Mouse (Mus musculus) CH12.LX (cell line): ENCODE results near the gene Pomt2. TPM values are rescaled to one million over a fixed set of nuclear protein-coding genes. Genes with fewer than 3 reads are reported as not detected.

ENCODE experiments used
- DNase-seq: peaks from one replicate; pipeline ENCODE4 v3.0.0-alpha.2; 2013; ENCODE audit errors: extremely low read depth
- H3K27ac ChIP-seq: 2 replicates; pipeline ENCODE4 v1.5.1; 2012; ENCODE audit warnings: low read depth, mild to moderate bottlenecking, control low read depth, moderate library complexity; ENCODE audit not compliant: insufficient read depth
- H3K27me3 ChIP-seq: replicated peaks from 2 replicates; pipeline ENCODE3; 2012; ENCODE audit warnings: inconsistent platforms
- H3K36me3 ChIP-seq, 2 experiments: replicated peaks in 1 of 2; 2 replicates each; pipeline versions ENCODE3 to v1.6.1; 2012; ENCODE audit warnings: inconsistent platforms in 1 of 2, low read length in 1 of 2, mild to moderate bottlenecking in 1 of 2, mixed read lengths in 1 of 2, moderate library complexity in 1 of 2; ENCODE audit not compliant: control insufficient read depth in 1 of 2, insufficient read depth in 1 of 2
- H3K4me1 ChIP-seq, 2 experiments: 2 replicates each; pipeline ENCODE4 v1.6.1; 2012; ENCODE audit warnings: inconsistent platforms in 1 of 2, moderate library complexity in 1 of 2; ENCODE audit not compliant: insufficient read depth in 2 of 2, control insufficient read depth in 1 of 2
- H3K4me2 ChIP-seq: 2 replicates; pipeline ENCODE4 v1.6.1; 2012; ENCODE audit warnings: low read depth, mild to moderate bottlenecking, control low read depth; ENCODE audit not compliant: poor library complexity, insufficient read depth, severe bottlenecking
- H3K4me3 ChIP-seq, 3 experiments: fragments of 150-350 bp in 1 of 3; sonication (generic) in 1 of 3; replicated peaks in 1 of 3; 2 replicates each; pipeline versions ENCODE3 to v1.5.1; 2011 to 2012; ENCODE audit warnings: low read depth in 2 of 3, low read length in 2 of 3, mild to moderate bottlenecking in 2 of 3, moderate library complexity in 2 of 3, control low read depth in 1 of 3, improper control_type of control experiment in 1 of 3, inconsistent platforms in 1 of 3, mixed read lengths in 1 of 3; ENCODE audit not compliant: poor library complexity in 1 of 3
- H3K79me2 ChIP-seq: replicated peaks from 2 replicates; pipeline ENCODE4 v1.6.1; 2012; ENCODE audit warnings: mild to moderate bottlenecking, moderate library complexity; ENCODE audit not compliant: control insufficient read depth, poor library complexity, insufficient read depth, severe bottlenecking; ENCODE audit errors: extremely low read depth
- H3K9ac ChIP-seq: 2 replicates; pipeline ENCODE4 v1.6.1; 2012; ENCODE audit warnings: low read depth, mild to moderate bottlenecking, control low read depth, moderate library complexity; ENCODE audit not compliant: insufficient read depth
- H3K9me3 ChIP-seq: replicated peaks from 2 replicates; pipeline ENCODE3; 2012; ENCODE audit warnings: low read length, inconsistent platforms, mixed read lengths
- BHLHE40 ChIP-seq: IDR thresholded peaks from 2 replicates; pipeline ENCODE4 v1.6.1; 2011; ENCODE audit warnings: mild to moderate bottlenecking, low read depth, low read length, improper control_type of control experiment
- CHD1 ChIP-seq: IDR thresholded peaks from 2 replicates; pipeline ENCODE4 v1.6.1; 2012; ENCODE audit warnings: low read depth, low read length, improper control_type of control experiment, inconsistent platforms
- CHD2 ChIP-seq: IDR thresholded peaks from 2 replicates; pipeline ENCODE4 v1.6.1; 2011; ENCODE audit warnings: low read length, improper control_type of control experiment
- CTCF ChIP-seq, 2 experiments: IDR thresholded peaks in 1 of 2; conservative IDR thresholded peaks in 1 of 2; 2 replicates each; pipeline ENCODE4 v1.5.1; 2011 to 2012; ENCODE audit warnings: low read depth in 2 of 2, low read length in 2 of 2, improper control_type of control experiment in 1 of 2, inconsistent platforms in 1 of 2, mild to moderate bottlenecking in 1 of 2, moderate library complexity in 1 of 2
- E2F4 ChIP-seq: IDR thresholded peaks from 2 replicates; pipeline ENCODE4 v1.6.1; 2011; ENCODE audit warnings: low read depth, low read length, improper control_type of control experiment; ENCODE audit not compliant: insufficient replicate concordance
- ELF1 ChIP-seq: IDR thresholded peaks from 2 replicates; pipeline ENCODE4 v1.6.1; 2014; ENCODE audit warnings: low read depth, mild to moderate bottlenecking, inconsistent platforms, low read length, improper control_type of control experiment
- EP300 ChIP-seq: IDR thresholded peaks from 2 replicates; pipeline ENCODE4 v1.6.1; 2011; ENCODE audit warnings: low read length, improper control_type of control experiment
- ETS1 ChIP-seq: conservative IDR thresholded peaks from 2 replicates; pipeline ENCODE4 v1.6.1; 2012; ENCODE audit warnings: low read depth, mild to moderate bottlenecking, inconsistent platforms, low read length, improper control_type of control experiment, moderate library complexity
- GABPA ChIP-seq: IDR thresholded peaks from 2 replicates; pipeline ENCODE4 v1.6.1; 2012; ENCODE audit warnings: low read depth, low read length, improper control_type of control experiment, inconsistent platforms; ENCODE audit not compliant: insufficient replicate concordance
- HCFC1 ChIP-seq: IDR thresholded peaks from 2 replicates; pipeline ENCODE4 v1.6.1; 2012; ENCODE audit warnings: low read depth, mild to moderate bottlenecking, inconsistent platforms, low read length, improper control_type of control experiment
- IRF4 ChIP-seq: IDR thresholded peaks from 2 replicates; pipeline ENCODE4 v1.6.1; 2014; ENCODE audit warnings: low read depth, mild to moderate bottlenecking, inconsistent platforms, low read length, improper control_type of control experiment
- JUN ChIP-seq: IDR thresholded peaks from 2 replicates; pipeline ENCODE4 v1.6.1; 2011; ENCODE audit warnings: low read depth, mild to moderate bottlenecking, low read length, improper control_type of control experiment, moderate library complexity; ENCODE audit not compliant: insufficient read depth
- JUND ChIP-seq: conservative IDR thresholded peaks from 2 replicates; pipeline ENCODE4 v1.6.1; 2011; ENCODE audit warnings: low read depth, low read length, improper control_type of control experiment
- KAT2A ChIP-seq: IDR thresholded peaks from 2 replicates; pipeline ENCODE4 v1.6.1; 2012; ENCODE audit warnings: low read length, improper control_type of control experiment, inconsistent platforms; ENCODE audit not compliant: insufficient replicate concordance
- MAFK ChIP-seq: IDR thresholded peaks from 2 replicates; pipeline ENCODE4 v1.6.1; 2011; ENCODE audit warnings: low read length, improper control_type of control experiment; ENCODE audit not compliant: insufficient replicate concordance
- MAX ChIP-seq: IDR thresholded peaks from 2 replicates; pipeline ENCODE4 v1.6.1; 2011; ENCODE audit warnings: low read length, improper control_type of control experiment
- MAZ ChIP-seq: IDR thresholded peaks from 2 replicates; pipeline ENCODE4 v1.6.1; 2012; ENCODE audit warnings: low read depth, mild to moderate bottlenecking, inconsistent platforms, low read length, improper control_type of control experiment, moderate library complexity
- MEF2A ChIP-seq: IDR thresholded peaks from 2 replicates; pipeline ENCODE4 v1.6.1; 2014; ENCODE audit warnings: low read depth, mild to moderate bottlenecking, inconsistent platforms, low read length, improper control_type of control experiment, borderline replicate concordance
- MXI1 ChIP-seq: IDR thresholded peaks from 2 replicates; pipeline ENCODE4 v1.6.1; 2011; ENCODE audit warnings: mild to moderate bottlenecking, low read depth, low read length, improper control_type of control experiment
- MYC ChIP-seq: IDR thresholded peaks from 2 replicates; pipeline ENCODE4 v1.6.1; 2011; ENCODE audit warnings: low read depth, mild to moderate bottlenecking, improper control_type of control experiment, low read length
- NELFE ChIP-seq: IDR thresholded peaks from 2 replicates; pipeline ENCODE4 v1.6.1; 2011; ENCODE audit warnings: low read depth, low read length, improper control_type of control experiment
- NRF1 ChIP-seq: IDR thresholded peaks from 2 replicates; pipeline ENCODE4 v1.6.1; 2014; ENCODE audit warnings: low read depth, mild to moderate bottlenecking, inconsistent platforms, low read length, improper control_type of control experiment, moderate library complexity
- PAX5 ChIP-seq: IDR thresholded peaks from 2 replicates; pipeline ENCODE4 v1.6.1; 2012; ENCODE audit warnings: low read length, inconsistent platforms, mixed read lengths
- POLR2A ChIP-seq: IDR thresholded peaks from 2 replicates; pipeline ENCODE4 v1.6.1; 2011; ENCODE audit warnings: low read depth, mild to moderate bottlenecking, improper control_type of control experiment, low read length
- POLR2AphosphoS2 ChIP-seq: IDR thresholded peaks from 2 replicates; pipeline ENCODE4 v1.6.1; 2011; ENCODE audit warnings: low read depth, low read length, improper control_type of control experiment
- RAD21 ChIP-seq: IDR thresholded peaks from 2 replicates; pipeline ENCODE4 v1.6.1; 2011; ENCODE audit warnings: low read depth, mild to moderate bottlenecking, low read length, improper control_type of control experiment, moderate library complexity
- RCOR1 ChIP-seq: conservative IDR thresholded peaks from 2 replicates; pipeline ENCODE4 v1.6.1; 2012; ENCODE audit warnings: low read depth, mild to moderate bottlenecking, inconsistent platforms, low read length, improper control_type of control experiment
- SIN3A ChIP-seq: IDR thresholded peaks from 2 replicates; pipeline ENCODE4 v1.6.1; 2012; ENCODE audit warnings: low read length, improper control_type of control experiment, inconsistent platforms
- SMC3 ChIP-seq: IDR thresholded peaks from 2 replicates; pipeline ENCODE4 v1.6.1; 2011; ENCODE audit warnings: low read depth, low read length, improper control_type of control experiment
- TBP ChIP-seq: conservative IDR thresholded peaks from 2 replicates; pipeline ENCODE4 v1.6.1; 2011; ENCODE audit warnings: low read depth, low read length, improper control_type of control experiment
- TCF12 ChIP-seq: IDR thresholded peaks from 2 replicates; pipeline ENCODE4 v1.6.1; 2014; ENCODE audit warnings: low read depth, mild to moderate bottlenecking, inconsistent platforms, low read length, improper control_type of control experiment
- UBTF ChIP-seq: IDR thresholded peaks from 2 replicates; pipeline ENCODE4 v1.6.1; 2012; ENCODE audit warnings: low read depth, mild to moderate bottlenecking, inconsistent platforms, low read length, improper control_type of control experiment, moderate library complexity
- USF1 ChIP-seq: IDR thresholded peaks from 2 replicates; pipeline ENCODE4 v1.6.1; 2014; ENCODE audit warnings: low read depth, mild to moderate bottlenecking, inconsistent platforms, low read length, improper control_type of control experiment
- USF2 ChIP-seq: conservative IDR thresholded peaks from 2 replicates; pipeline ENCODE4 v1.6.1; 2011; ENCODE audit warnings: low read depth, low read length, improper control_type of control experiment
- ZC3H11A ChIP-seq: IDR thresholded peaks from 2 replicates; pipeline ENCODE4 v1.6.1; 2012; ENCODE audit warnings: low read depth, mild to moderate bottlenecking, inconsistent platforms, low read length, improper control_type of control experiment
- ZKSCAN1 ChIP-seq: IDR thresholded peaks from 2 replicates; pipeline ENCODE4 v1.6.1; 2012; ENCODE audit warnings: low read depth, inconsistent platforms, low read length, improper control_type of control experiment, borderline replicate concordance
- ZMIZ1 ChIP-seq: IDR thresholded peaks from 2 replicates; pipeline ENCODE4 v1.6.1; 2012; ENCODE audit warnings: low read depth, mild to moderate bottlenecking, inconsistent platforms, low read length, improper control_type of control experiment
- ZNF384 ChIP-seq: IDR thresholded peaks from 2 replicates; pipeline ENCODE4 v1.6.1; 2012; ENCODE audit warnings: low read depth, low read length, improper control_type of control experiment, inconsistent platforms
- dilution Hi-C: fragments of 300-500 bp; cut with MboI; formaldehyde crosslinking; loops from 2 replicates; pipeline ENCODE4 v1.14.3; 2020; ENCODE audit warnings: low sequenced_read_pairs; ENCODE audit not compliant: extremely low pct_unique_long_range_greater_than_20kb, extremely low pct_ligation_motif_present
- in situ Hi-C: fragments of 300-500 bp; cut with MboI; formaldehyde crosslinking; loops from 3 replicates; pipeline ENCODE4 v1.14.3; 2019; ENCODE audit warnings: low sequenced_read_pairs, low pct_ligation_motif_present, low pct_unique_long_range_greater_than_20kb, mixed read lengths
- polyA plus RNA-seq: library from polyadenylated mRNA; unstranded; fragments of >175 nt; gene quantifications from 2 replicates; pipeline ENCODE4 v1.2.1, GENCODE M21; 2012; ENCODE audit warnings: low read depth; ENCODE audit not compliant: insufficient read length
- total RNA-seq, 2 experiments: library from RNA; depleted of rRNA; stranded (reverse); fragments of 300-350 nt in 1 of 2; fragments of >200 nt in 1 of 2; gene quantifications; 2 replicates each; pipeline ENCODE4 v1.2.3; 2012 to 2014

Pomt2 gene
- total and polyA plus RNA-seq, 3 experiments = 11.6 to 12.8 (median 11.7) TPM

GRCm38 (mm10) chr12:87196310-87196709 is 48.5 kb upstream of the Pomt2 start:
- TF ChIP-seq BHLHE40 (peak; percentile 88), TCF12 (peak; percentile 97), SIN3A (peak; percentile 88), ETS1 (peak; percentile 94), POLR2AphosphoS2 (no peak), UBTF (0 out of 2 replicates have a peak, but pooled peaks have one; percentile 65), JUN (peak; percentile 65; the same call in 1 of the 2 replicates), MAFK (0 out of 2 replicates have a peak, but pooled peaks have one; percentile 72), ZKSCAN1 (no peak; the same call in 1 of the 2 replicates), E2F4 (no peak), JUND (peak; percentile 63), MXI1 (no peak; the same call in 1 of the 2 replicates), EP300 (peak; percentile 97), NELFE (no peak), USF2 (no peak), MYC (peak; percentile 36; the same call in 1 of the 2 replicates), CHD1 (no peak), USF1 (no peak), ZNF384 (peak; percentile 100), CHD2 (0 out of 2 replicates have a peak, but pooled peaks have one; percentile 13), KAT2A (no peak), HCFC1 (peak; percentile 40; the same call in 1 of the 2 replicates), ZC3H11A (no peak), POLR2A (peak; percentile 48; the same call in 1 of the 2 replicates), MAZ (peak; percentile 62; the same call in 1 of the 2 replicates), TBP (peak; percentile 70; the same call in 1 of the 2 replicates), ELF1 (no peak; the same call in 1 of the 2 replicates), SMC3 (no peak), CTCF (conservative IDR thresholded peaks at IDR 0.05 in 1 of 2, IDR thresholded peaks at IDR 0.05 in 1 of 2; ENCODE audit: low read depth in 2 of 2, low read length in 2 of 2) (no peak), MAX (no peak), RCOR1 (peak; percentile 67; the same call in 1 of the 2 replicates), IRF4 (peak; percentile 90), ZMIZ1 (no peak; the same call in 1 of the 2 replicates), RAD21 (no peak; the same call in 1 of the 2 replicates), GABPA (no peak), MEF2A (peak; percentile 98), NRF1 (no peak), PAX5 (no peak)
- H3K36me3 ChIP-seq = peaks cover 0 to 10% of the 10 kb centered on the region in 2 experiments
- dilution Hi-C loops (no loop called here), in situ Hi-C loops (no loop called here)
- DNase-seq = peak; percentile 82
- H3K4me1 ChIP-seq = peaks cover 11 to 39% of the 10 kb centered on the region in 2 experiments; a peak in 3 of 4 replicates
- H3K27ac ChIP-seq = peak overlapping the region; percentile 98
- peaks cover 59% of the 10 kb centered on the region for H3K79me2 ChIP-seq
- peak overlapping the region; percentile 98 for H3K4me2 ChIP-seq
- no peaks in the 10 kb centered on the region for H3K9me3 ChIP-seq
- no peaks in the 10 kb centered on the region for H3K27me3 ChIP-seq
- H3K4me3 ChIP-seq = peak overlapping the region; percentile 46 to 99 (median 96)
- H3K9ac ChIP-seq = peak overlapping the region; percentile 98; the same call in 1 of the 2 replicates
